Mouse (Mus musculus) liver, adult 2 months (tissue): ENCODE measurements around the gene Lin28a. TPM values are rescaled to one million over a fixed set of nuclear protein-coding genes. Genes with fewer than 3 reads are reported as not detected.

Source experiments
- DNase-seq: peaks from one replicate; pipeline ENCODE4 v3.0.0-alpha.2; 2011; ENCODE audit warnings: low read depth, low spot score; ENCODE audit errors: extremely low read depth
- H3K27ac ChIP-seq: fragments of 200-500 bp; replicated peaks from 2 replicates; pipeline ENCODE4 v1.5.1; 2012; ENCODE audit warnings: low read depth, mild to moderate bottlenecking, control low read depth, inconsistent platforms, low read length; ENCODE audit not compliant: insufficient read depth
- H3K27me3 ChIP-seq: fragments of 200-500 bp; 2 replicates; pipeline ENCODE4 v1.6.1; 2012; ENCODE audit warnings: mild to moderate bottlenecking, moderate library complexity, low read length, inconsistent platforms; ENCODE audit not compliant: control insufficient read depth, insufficient read depth
- H3K36me3 ChIP-seq: fragments of 200-500 bp; 2 replicates; pipeline ENCODE4 v1.6.1; 2012; ENCODE audit warnings: low read length, inconsistent platforms; ENCODE audit not compliant: control insufficient read depth, insufficient read depth
- H3K4me1 ChIP-seq: fragments of 200-500 bp; 2 replicates; pipeline ENCODE4 v1.6.1; 2011; ENCODE audit warnings: low read length; ENCODE audit not compliant: control insufficient read depth, insufficient read depth
- H3K4me3 ChIP-seq: fragments of 200-500 bp; 2 replicates; pipeline ENCODE4 v1.5.1; 2011; ENCODE audit warnings: low read depth, mild to moderate bottlenecking, control low read depth, low read length, moderate library complexity; ENCODE audit not compliant: insufficient read depth
- H3K79me2 ChIP-seq: fragments of 200-500 bp; 2 replicates; pipeline ENCODE4 v1.6.1; 2012; ENCODE audit warnings: inconsistent platforms, mild to moderate bottlenecking, low read length, moderate library complexity; ENCODE audit not compliant: control insufficient read depth, insufficient read depth
- H3K9ac ChIP-seq: fragments of 200-500 bp; 2 replicates; pipeline ENCODE4 v1.6.1; 2012; ENCODE audit warnings: low read depth, mild to moderate bottlenecking, control low read depth, inconsistent platforms, low read length
- CTCF ChIP-seq: fragments of 200-500 bp; IDR thresholded peaks from 2 replicates; pipeline ENCODE4 v1.5.1; 2011; ENCODE audit warnings: low read depth, low read length, control low read depth
- POLR2A ChIP-seq: fragments of 200-500 bp; IDR thresholded peaks from 2 replicates; pipeline ENCODE4 v1.6.1; 2011; ENCODE audit warnings: low read length, control low read depth; ENCODE audit not compliant: insufficient read depth; ENCODE audit errors: extremely low read depth
- WGBS: fragments of 180-500 bp; shearing (Covaris S2); methylation state at CpG from one replicate; pipeline ENCODE4 v1.1.7; 2018; 5-methylcytosine and 5-hydroxymethylcytosine counted together
- polyA plus RNA-seq: library from polyadenylated mRNA; depleted of rRNA; stranded (reverse); fragments of >200 nt; gene quantifications from 2 replicates; pipeline ENCODE4 v1.2.3, GENCODE M21; 2012; rRNA removed
- total RNA-seq: library from RNA; depleted of rRNA; stranded (reverse); fragments of >200 nt; gene quantifications from 2 replicates; pipeline ENCODE4 v1.2.3, GENCODE M21; 2014; rRNA removed

The Lin28a gene
- total and polyA plus RNA-seq, 2 experiments = not detected

- 92% methylated on average over 7 of the region's 7 CpGs for WGBS
- TF ChIP-seq CTCF (no peak), POLR2A (no peak)
- Histone ChIP-seq H3K36me3 (peaks cover 7% of the 10 kb centered on the region), H3K9ac (no peak overlapping the region), H3K4me1 (peaks cover 3% of the 10 kb centered on the region; the same call in 1 of the 2 replicates), H3K27me3 (no peaks in the 10 kb centered on the region), H3K79me2 (no peaks in the 10 kb centered on the region), H3K27ac (no peak overlapping the region), H3K4me3 (no peak overlapping the region)
- no peak for DNase-seq
Measured at GRCm38 (mm10) chr4:133962566-133962965, 56.1 kb downstream of the Lin28a start.

- DNase-seq = no peak
- 84% methylated on average over 1 of the region's 1 CpGs for whole genome bisulfite sequencing
- no peaks in the 10 kb centered on the region for H3K36me3 ChIP-seq
- H3K27ac ChIP-seq = no peak overlapping the region
- H3K4me3 ChIP-seq = no peak overlapping the region
- H3K9ac ChIP-seq = no peak overlapping the region
- TF ChIP-seq CTCF (no peak), POLR2A (no peak)
- H3K27me3 ChIP-seq = no peaks in the 10 kb centered on the region
- H3K79me2 ChIP-seq = no peaks in the 10 kb centered on the region
- no peaks in the 10 kb centered on the region for H3K4me1 ChIP-seq
Measured at GRCm38 (mm10) chr4:133958884-133959283, 59.8 kb downstream of the Lin28a start.

- no peaks in the 10 kb centered on the region for H3K27me3 ChIP-seq
- no peaks in the 10 kb centered on the region for H3K79me2 ChIP-seq
- H3K4me3 ChIP-seq = no peak overlapping the region
- no peak for DNase-seq
- no peaks in the 10 kb centered on the region for H3K36me3 ChIP-seq
- H3K4me1 ChIP-seq = no peaks in the 10 kb centered on the region
- WGBS = 90% methylated on average over 4 of the region's 4 CpGs
- H3K27ac ChIP-seq = no peak overlapping the region
- no peak for TF ChIP-seq POLR2A
- TF ChIP-seq CTCF = no peak
- no peak overlapping the region for H3K9ac ChIP-seq
Measured at GRCm38 (mm10) chr4:133956358-133956757, 62.3 kb downstream of the Lin28a start.

Other genes with a start within 250 kb of the Lin28a start
- gene Rps6ka1, start 131.0 kb downstream of the Lin28a start, total RNA-seq = 4.1 and 5.1 TPM in 2 replicates
- gene Rps6ka1, start 131.0 kb downstream of the Lin28a start, polyA plus RNA-seq = 8.6 and 16.9 TPM in 2 replicates
- 21.1 and 35.2 TPM in 2 replicates for gene Hmgn2, start 50.2 kb downstream of the Lin28a start, total RNA-seq
- 3.1 and 3.7 TPM in 2 replicates for gene Hmgn2, start 50.2 kb downstream of the Lin28a start, polyA plus RNA-seq
- 14.0 and 15.6 TPM in 2 replicates for gene Dhdds, start 17.9 kb downstream of the Lin28a start, total RNA-seq
- 19.2 and 21.3 TPM in 2 replicates for gene Dhdds, start 17.9 kb downstream of the Lin28a start, polyA plus RNA-seq
- gene Zfp683, start 35.0 kb upstream of the Lin28a start, total RNA-seq = not detected in 2 replicates
- gene Zfp683, start 35.0 kb upstream of the Lin28a start, polyA plus RNA-seq = 0.55 and 1.0 TPM in 2 replicates
- 0.94 and 1.4 TPM in 2 replicates for gene Crybg2, start 42.0 kb upstream of the Lin28a start, total RNA-seq
- 0.42 and 1.6 TPM in 2 replicates for gene Crybg2, start 42.0 kb upstream of the Lin28a start, polyA plus RNA-seq
- 20.0 and 26.8 TPM in 2 replicates for gene Cd52, start 76.2 kb upstream of the Lin28a start, total RNA-seq
- 7.6 and 10.4 TPM in 2 replicates for gene Cd52, start 76.2 kb upstream of the Lin28a start, polyA plus RNA-seq
- gene Ubxn11, start 83.7 kb upstream of the Lin28a start, total RNA-seq = 0.09 and 0.34 TPM in 2 replicates
- gene Ubxn11, start 83.7 kb upstream of the Lin28a start, polyA plus RNA-seq = 0.66 and 1.2 TPM in 2 replicates
- gene Sh3bgrl3, start 109.9 kb upstream of the Lin28a start, total RNA-seq = 6.0 and 10.3 TPM in 2 replicates
- gene Sh3bgrl3, start 109.9 kb upstream of the Lin28a start, polyA plus RNA-seq = 36.6 and 45.0 TPM in 2 replicates
- gene Cep85, start 168.3 kb upstream of the Lin28a start, total RNA-seq = 99.8 and 108 TPM in 2 replicates
- gene Cep85, start 168.3 kb upstream of the Lin28a start, polyA plus RNA-seq = 50.5 and 61.5 TPM in 2 replicates
- gene Gm7534, start 184.2 kb upstream of the Lin28a start, total RNA-seq = not detected in 2 replicates
- not detected in 2 replicates for gene Gm7534, start 184.2 kb upstream of the Lin28a start, polyA plus RNA-seq
- gene Catsper4, start 208.5 kb upstream of the Lin28a start, total RNA-seq = not detected in 2 replicates
- gene Catsper4, start 208.5 kb upstream of the Lin28a start, polyA plus RNA-seq = not detected in 2 replicates
- 0.07 and 0.09 TPM in 2 replicates for gene Cnksr1, start 219.6 kb upstream of the Lin28a start, total RNA-seq
- gene Cnksr1, start 219.6 kb upstream of the Lin28a start, polyA plus RNA-seq = 0.17 and 0.21 TPM in 2 replicates
- gene E130218I03Rik, start 224.8 kb upstream of the Lin28a start, total RNA-seq = not detected in 2 replicates
- not detected in 2 replicates for gene E130218I03Rik, start 224.8 kb upstream of the Lin28a start, polyA plus RNA-seq
- 2.9 and 3.2 TPM in 2 replicates for gene Zfp593, start 226.8 kb upstream of the Lin28a start, total RNA-seq
- gene Zfp593, start 226.8 kb upstream of the Lin28a start, polyA plus RNA-seq = 4.6 and 6.8 TPM in 2 replicates
- gene Gm30191, start 228.1 kb upstream of the Lin28a start, total RNA-seq = not detected in 2 replicates
- not detected in 2 replicates for gene Gm30191, start 228.1 kb upstream of the Lin28a start, polyA plus RNA-seq
- gene Grrp1, start 235.3 kb upstream of the Lin28a start, total RNA-seq = 0.13 and 0.28 TPM in 2 replicates
- 0.27 and 0.29 TPM in 2 replicates for gene Grrp1, start 235.3 kb upstream of the Lin28a start, polyA plus RNA-seq